Mouse (Mus musculus) forebrain, embryonic 14.5 days (tissue): Measurements from ENCODE around the gene Dapk2. TPM values are rescaled to one million over a fixed set of nuclear protein-coding genes. Genes with fewer than 3 reads are reported as not detected.

Experiments
- ATAC-seq: fragments of 200-750 bp; cut with Nextera tagmentation; 2 replicates; pipeline ENCODE4 v1.8.0; 2017; ENCODE audit warnings: mild to moderate bottlenecking, moderate library complexity
- DNase-seq: peaks from one replicate; pipeline ENCODE4 v3.0.0-alpha.2; 2015; ENCODE audit warnings: low spot score
- H3K27ac ChIP-seq: fragments of 300-500 bp; sonication (generic); 2 replicates; pipeline ENCODE4 v1.5.1; 2014; ENCODE audit warnings: low read depth, mild to moderate bottlenecking, control low read depth, low read length, moderate library complexity
- H3K27me3 ChIP-seq: fragments of 300-500 bp; sonication (generic); replicated peaks from 2 replicates; pipeline ENCODE4 v1.6.1; 2014; ENCODE audit warnings: low read length, control low read depth, mixed read lengths; ENCODE audit not compliant: control insufficient read depth, insufficient read depth
- H3K36me3 ChIP-seq: fragments of 300-500 bp; sonication (generic); 2 replicates; pipeline ENCODE4 v1.6.1; 2014; ENCODE audit warnings: low read length, control low read depth; ENCODE audit not compliant: control insufficient read depth, insufficient read depth
- H3K4me1 ChIP-seq: fragments of 300-500 bp; sonication (generic); 2 replicates; pipeline ENCODE4 v1.6.1; 2014; ENCODE audit warnings: antibody characterized with exemption, low read length, control low read depth; ENCODE audit not compliant: control insufficient read depth, insufficient read depth
- H3K4me2 ChIP-seq: fragments of 300-500 bp; sonication (generic); 2 replicates; pipeline ENCODE4 v1.6.1; 2014; ENCODE audit warnings: mild to moderate bottlenecking, control low read depth, low read length
- H3K4me3 ChIP-seq: fragments of 300-500 bp; sonication (generic); 2 replicates; pipeline ENCODE4 v1.5.1; 2014; ENCODE audit warnings: low read depth, low read length, control low read depth
- H3K9ac ChIP-seq: fragments of 300-500 bp; sonication (generic); 2 replicates; pipeline ENCODE4 v1.6.1; 2014; ENCODE audit warnings: mild to moderate bottlenecking, low read length, control low read depth, moderate library complexity
- H3K9me3 ChIP-seq: fragments of 300-500 bp; sonication (generic); replicated peaks from 2 replicates; pipeline ENCODE4 v1.6.1; 2016; ENCODE audit warnings: low read length, control low read depth, mixed read lengths; ENCODE audit not compliant: control insufficient read depth
- WGBS: fragments of 180-500 bp; shearing (Covaris S2); extraction: QIAGEN DNeasy Blood & Tissue Kit; methylation state at CpG from one replicate; pipeline ENCODE4 v1.1.7; 2014; 5-methylcytosine and 5-hydroxymethylcytosine counted together
- polyA plus RNA-seq: library from polyadenylated mRNA; unstranded; fragments of >200 nt; fragmentation: Nextera tagmentation; extraction: Ambion mirVana; gene quantifications from 2 replicates; pipeline ENCODE4 v1.2.1, GENCODE M21; 2014

The Dapk2 gene
- polyA plus RNA-seq, 1 experiment from 2014 or later, result 2.3 TPM

- DNase-seq (no peak), ATAC-seq (no peak)
- H3K4me1 ChIP-seq, result no peaks in the 10 kb centered on the region; the same call in 1 of the 2 replicates
- H3K36me3 ChIP-seq, result no peaks in the 10 kb centered on the region
- H3K27me3 ChIP-seq, result no peaks in the 10 kb centered on the region
- 92% methylated on average over 2 of the region's 2 CpGs for WGBS
- H3K9ac ChIP-seq, result no peak overlapping the region
- H3K27ac ChIP-seq, result no peak overlapping the region
- no peaks in the 10 kb centered on the region for H3K9me3 ChIP-seq
- no peak overlapping the region for H3K4me3 ChIP-seq
- no peak overlapping the region for H3K4me2 ChIP-seq
Observed at GRCm38 (mm10) chr9:66290727-66291126, 132.7 kb downstream of the Dapk2 start.

- Histone ChIP-seq H3K9ac (no peak overlapping the region), H3K4me3 (no peak overlapping the region), H3K27me3 (no peaks in the 10 kb centered on the region), H3K27ac (no peak overlapping the region), H3K36me3 (no peaks in the 10 kb centered on the region), H3K4me1 (no peaks in the 10 kb centered on the region; the same call in 1 of the 2 replicates), H3K9me3 (no peaks in the 10 kb centered on the region), H3K4me2 (no peak overlapping the region)
- WGBS, result 96% methylated on average over 2 of the region's 2 CpGs
- no peak for DNase-seq
- no peak for ATAC-seq
Observed at GRCm38 (mm10) chr9:66293319-66293718, 135.3 kb downstream of the Dapk2 start.

GRCm38 (mm10) chr9:66294227-66294626 lies 136.2 kb downstream of the Dapk2 start:
- Histone ChIP-seq H3K27me3 (no peaks in the 10 kb centered on the region), H3K9me3 (no peaks in the 10 kb centered on the region), H3K36me3 (no peaks in the 10 kb centered on the region), H3K4me3 (no peak overlapping the region), H3K4me1 (no peaks in the 10 kb centered on the region; the same call in 1 of the 2 replicates), H3K4me2 (no peak overlapping the region), H3K27ac (no peak overlapping the region), H3K9ac (no peak overlapping the region)
- ATAC-seq (no peak), DNase-seq (no peak)
- WGBS, result 92% methylated on average over 1 of the region's 1 CpGs

- peak overlapping the region; percentile 27; the same call in 1 of the 2 replicates for H3K27ac ChIP-seq
Observed at GRCm38 (mm10) chr9:66294980-66295410, 137.0 kb downstream of the Dapk2 start.

GRCm38 (mm10) chr9:66295577-66296120 lies 137.6 kb downstream of the Dapk2 start:
- Histone ChIP-seq H3K4me2 (no peak overlapping the region), H3K9me3 (no peaks in the 10 kb centered on the region), H3K27ac (no peak overlapping the region; the same call in 1 of the 2 replicates), H3K9ac (no peak overlapping the region), H3K36me3 (no peaks in the 10 kb centered on the region), H3K4me3 (no peak overlapping the region), H3K4me1 (no peaks in the 10 kb centered on the region; the same call in 1 of the 2 replicates), H3K27me3 (no peaks in the 10 kb centered on the region)
- DNase-seq (no peak), ATAC-seq (no peak)
- 81% methylated on average over 6 of the region's 6 CpGs for WGBS

More at GRCm38 (mm10) chr9:66294980-66295410, 137.0 kb downstream of the Dapk2 start:
- DNase-seq (peak; percentile 32), ATAC-seq (no peak)
- Histone ChIP-seq H3K9me3 (no peaks in the 10 kb centered on the region), H3K27me3 (no peaks in the 10 kb centered on the region), H3K4me3 (no peak overlapping the region), H3K4me1 (no peaks in the 10 kb centered on the region; the same call in 1 of the 2 replicates), H3K36me3 (no peaks in the 10 kb centered on the region), H3K4me2 (no peak overlapping the region), H3K9ac (no peak overlapping the region)
- 14% methylated on average over 3 of the region's 3 CpGs for WGBS

- no peaks in the 10 kb centered on the region for H3K36me3 ChIP-seq
- H3K9me3 ChIP-seq, result no peaks in the 10 kb centered on the region
- H3K4me3 ChIP-seq, result no peak overlapping the region
- 92% methylated on average over 4 of the region's 4 CpGs for WGBS
- no peak overlapping the region for H3K27ac ChIP-seq
- no peaks in the 10 kb centered on the region for H3K27me3 ChIP-seq
- ATAC-seq (no peak), DNase-seq (no peak)
- H3K9ac ChIP-seq, result no peak overlapping the region
- H3K4me2 ChIP-seq, result no peak overlapping the region
- H3K4me1 ChIP-seq, result no peaks in the 10 kb centered on the region; the same call in 1 of the 2 replicates
Observed at GRCm38 (mm10) chr9:66298783-66299182, 140.8 kb downstream of the Dapk2 start.

GRCm38 (mm10) chr9:66300448-66301027 lies 142.5 kb downstream of the Dapk2 start:
- H3K27me3 ChIP-seq, result no peaks in the 10 kb centered on the region
- peaks cover 5% of the 10 kb centered on the region; the same call in 1 of the 2 replicates for H3K4me1 ChIP-seq
- DNase-seq, result no peak
- H3K27ac ChIP-seq, result no peak overlapping the region
- WGBS, result 90% methylated on average over 2 of the region's 2 CpGs
- no peak overlapping the region for H3K4me3 ChIP-seq
- ATAC-seq, result no peak
- no peaks in the 10 kb centered on the region for H3K36me3 ChIP-seq
- no peak overlapping the region for H3K9ac ChIP-seq
- no peaks in the 10 kb centered on the region for H3K9me3 ChIP-seq
- no peak overlapping the region for H3K4me2 ChIP-seq

- Histone ChIP-seq H3K4me3 (no peak overlapping the region), H3K36me3 (no peaks in the 10 kb centered on the region), H3K27me3 (no peaks in the 10 kb centered on the region), H3K9me3 (no peaks in the 10 kb centered on the region), H3K9ac (no peak overlapping the region), H3K4me2 (no peak overlapping the region), H3K4me1 (peaks cover 7% of the 10 kb centered on the region; the same call in 1 of the 2 replicates), H3K27ac (no peak overlapping the region)
- DNase-seq (no peak), ATAC-seq (no peak)
- 90% methylated on average over 3 of the region's 3 CpGs for WGBS
Observed at GRCm38 (mm10) chr9:66304320-66305090, 146.5 kb downstream of the Dapk2 start.
